Mouse (Mus musculus): Measurements from ENCODE around the gene Mark3. TPM values are rescaled to one million over a fixed set of nuclear protein-coding genes. Genes with fewer than 3 reads are reported as not detected.

Mark3 gene
- polyA plus RNA-seq, 1 experiment from 2014 or later = 58.9 TPM

- Histone ChIP-seq H3K4me3 (ENCODE audit: low read depth, low read length) (peak overlapping the region; percentile 53), H3K27me3 (ENCODE audit: control insufficient read depth, insufficient read depth, low read length) (0 out of 2 replicates have a peak, but pooled peaks cover 6% of the 10 kb centered on the region), H3K4me1 (ENCODE audit: control insufficient read depth, insufficient read depth, low read length) (peaks cover 27% of the 10 kb centered on the region; the same call in 1 of the 2 replicates), H3K9ac (replicated peaks; ENCODE audit: low read depth, low read length) (no peak overlapping the region), H3K36me3 (ENCODE audit: control insufficient read depth, insufficient read depth, low read length) (no peaks in the 10 kb centered on the region), H3K9me3 (ENCODE audit: control insufficient read depth, low read depth, low read length) (no peaks in the 10 kb centered on the region), H3K4me2 (replicated peaks; ENCODE audit: low read depth, low read length) (peak overlapping the region; percentile 93), H3K27ac (ENCODE audit: low read length) (no peak overlapping the region)
- ATAC-seq (ENCODE audit: insufficient number of reproducible peaks, insufficient read depth, low FRiP score, low read depth) = no peak
- WGBS = 59% methylated on average over 8 of the region's 8 CpGs
These were observed 95.6 kb downstream of the Mark3 start for GRCm38 (mm10) chr12:111669961-111670360.

DNA sequence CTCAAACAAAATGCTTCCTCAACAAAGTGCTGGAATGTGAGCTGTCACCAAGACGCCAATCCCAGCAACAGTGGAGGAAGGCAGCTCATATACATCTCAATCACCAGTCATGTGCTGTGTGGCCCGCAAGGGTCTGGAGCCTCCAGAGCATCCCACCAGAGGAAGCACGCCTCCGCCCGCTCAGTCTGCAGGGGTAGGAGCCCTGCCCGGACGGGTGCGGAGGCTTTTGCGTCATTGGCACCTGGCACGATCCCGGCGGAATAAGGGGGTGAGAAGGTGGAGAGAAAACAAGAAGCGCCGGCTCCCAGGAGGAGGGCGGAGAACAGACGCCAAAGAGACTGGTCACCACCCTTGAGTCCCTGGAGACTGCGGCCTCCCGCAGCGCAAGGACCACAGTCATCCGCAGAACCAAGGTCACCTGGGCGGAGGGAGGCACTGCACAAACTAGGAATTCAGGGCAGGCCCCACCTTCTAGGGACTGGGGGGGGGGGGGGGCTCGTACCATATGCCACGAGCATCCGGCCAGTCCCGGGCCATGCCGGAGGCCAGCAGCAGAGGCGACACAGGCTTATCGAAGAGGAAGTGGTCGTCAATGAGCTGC lies 96.1 kb downstream of the Mark3 start:
- Histone ChIP-seq H3K27ac (ENCODE audit: low read length) (no peak overlapping the region), H3K9ac (replicated peaks; ENCODE audit: low read depth, low read length) (peak overlapping the region; percentile 67; the same call in 1 of the 2 replicates), H3K4me2 (replicated peaks; ENCODE audit: low read depth, low read length) (peak overlapping the region; percentile 93), H3K4me1 (ENCODE audit: control insufficient read depth, insufficient read depth, low read length) (peaks cover 26% of the 10 kb centered on the region; the same call in 1 of the 2 replicates), H3K36me3 (ENCODE audit: control insufficient read depth, insufficient read depth, low read length) (no peaks in the 10 kb centered on the region), H3K4me3 (ENCODE audit: low read depth, low read length) (peak overlapping the region; percentile 53), H3K9me3 (ENCODE audit: control insufficient read depth, low read depth, low read length) (no peaks in the 10 kb centered on the region), H3K27me3 (ENCODE audit: control insufficient read depth, insufficient read depth, low read length) (0 out of 2 replicates have a peak, but pooled peaks cover 6% of the 10 kb centered on the region)
- 18% methylated on average over 28 of the region's 29 CpGs for WGBS
- no peak for ATAC-seq (ENCODE audit: insufficient number of reproducible peaks, insufficient read depth, low FRiP score, low read depth)

DNA sequence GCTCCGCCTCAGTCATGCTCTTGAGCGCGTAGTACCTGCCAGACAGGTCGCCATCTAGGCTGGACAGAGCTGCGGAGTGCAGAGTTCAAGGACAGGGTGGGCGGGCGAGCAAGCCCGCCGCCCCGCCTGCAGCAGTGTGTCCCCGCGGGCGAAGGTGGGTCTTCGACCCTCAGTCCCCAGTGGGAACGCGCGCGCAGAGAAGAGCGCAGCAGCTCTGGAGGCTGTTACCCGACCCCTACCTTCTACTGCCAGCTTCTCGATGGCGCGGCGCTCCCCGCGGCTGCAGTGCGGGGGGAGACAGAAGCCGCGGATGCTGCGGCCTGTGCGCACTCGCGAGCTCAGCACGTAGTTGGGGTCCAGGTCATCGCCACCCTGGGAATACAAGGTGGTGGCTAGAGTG lies 96.7 kb downstream of the Mark3 start:
- WGBS = 1% methylated on average over 28 of the region's 35 CpGs
- no peak for ATAC-seq (ENCODE audit: insufficient number of reproducible peaks, insufficient read depth, low FRiP score, low read depth)
- no peaks in the 10 kb centered on the region for H3K36me3 ChIP-seq (ENCODE audit: control insufficient read depth, insufficient read depth, low read length)
- H3K9me3 ChIP-seq (ENCODE audit: control insufficient read depth, low read depth, low read length) = no peaks in the 10 kb centered on the region
- H3K9ac ChIP-seq (replicated peaks; ENCODE audit: low read depth, low read length) = peak overlapping the region; percentile 67; the same call in 1 of the 2 replicates
- peak overlapping the region; percentile 53 for H3K4me3 ChIP-seq (ENCODE audit: low read depth, low read length)
- peaks cover 23% of the 10 kb centered on the region; the same call in 1 of the 2 replicates for H3K4me1 ChIP-seq (ENCODE audit: control insufficient read depth, insufficient read depth, low read length)
- peak overlapping the region; percentile 93 for H3K4me2 ChIP-seq (replicated peaks; ENCODE audit: low read depth, low read length)
- no peak overlapping the region for H3K27ac ChIP-seq (ENCODE audit: low read length)
- 0 out of 2 replicates have a peak, but pooled peaks cover 6% of the 10 kb centered on the region for H3K27me3 ChIP-seq (ENCODE audit: control insufficient read depth, insufficient read depth, low read length)

DNA sequence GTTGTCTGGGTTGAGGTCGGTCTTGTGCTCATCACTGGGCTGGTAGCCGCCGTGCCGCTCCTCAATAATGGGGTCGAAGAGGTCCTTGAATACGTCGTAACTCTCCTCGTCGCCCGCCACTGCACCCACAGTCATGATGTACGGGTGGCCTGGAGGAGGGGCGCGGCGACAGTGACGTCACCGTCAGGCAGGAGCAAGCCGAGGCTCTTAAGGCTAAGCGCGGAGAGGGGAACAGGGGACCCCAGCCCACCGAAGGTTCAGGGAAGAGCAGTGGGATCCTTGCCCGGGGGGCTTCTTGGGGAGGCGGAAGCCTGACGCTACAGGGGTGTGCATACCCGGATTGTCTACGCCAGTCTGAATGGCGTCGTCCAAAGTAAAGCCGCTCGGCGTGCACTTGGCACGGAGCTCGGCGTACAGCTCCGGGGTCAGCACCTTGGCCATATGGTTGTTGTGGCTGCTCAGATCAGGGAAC lies 97.1 kb downstream of the Mark3 start:
- 0 out of 2 replicates have a peak overlapping the region, but pooled peaks have one; percentile 2 for H3K27ac ChIP-seq (ENCODE audit: low read length)
- ATAC-seq (ENCODE audit: insufficient number of reproducible peaks, insufficient read depth, low FRiP score, low read depth) = no peak

DNA sequence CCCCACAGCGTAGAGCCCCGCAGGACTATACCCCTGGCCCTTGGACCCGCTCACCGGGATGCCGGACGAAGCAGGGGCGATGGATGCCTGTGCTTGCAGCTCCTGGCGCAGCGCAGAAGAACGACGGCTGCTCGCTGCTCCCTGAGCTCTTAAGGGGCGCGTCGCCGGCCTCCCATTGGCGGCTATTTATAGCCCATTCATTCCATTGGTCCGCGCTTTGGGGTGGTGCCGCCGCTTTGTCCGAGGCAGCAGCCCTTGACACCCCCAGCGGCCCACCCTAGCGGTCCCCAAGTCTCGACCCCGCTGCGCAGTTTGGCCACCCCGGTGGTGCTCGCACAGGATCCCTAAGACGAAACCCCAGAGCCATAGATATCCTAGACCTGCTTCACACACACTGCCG lies 97.9 kb downstream of the Mark3 start, which contains the start of gene Ckb:
Gene Ckb (minus strand): TSS at position 163 of the 400 bp plus-strand sequence.
- ATAC-seq (ENCODE audit: insufficient number of reproducible peaks, insufficient read depth, low FRiP score, low read depth) = peak; percentile 57; the same call in 1 of the 2 replicates
- Histone ChIP-seq H3K4me2 (replicated peaks; ENCODE audit: low read depth, low read length) (peak within 1 kb of the TSS; percentile 93), H3K4me3 (ENCODE audit: low read depth, low read length) (peak within 1 kb of the TSS; percentile 53), H3K27me3 (ENCODE audit: control insufficient read depth, insufficient read depth, low read length) (0 out of 2 replicates have a peak, but pooled peaks cover 6% of the 10 kb centered on the region), H3K27ac (ENCODE audit: low read length) (0 out of 2 replicates have a peak within 1 kb of the TSS, but pooled peaks have one; percentile 2), H3K9me3 (ENCODE audit: control insufficient read depth, low read depth, low read length) (no peaks in the 10 kb centered on the region), H3K9ac (replicated peaks; ENCODE audit: low read depth, low read length) (peak within 1 kb of the TSS; percentile 67), H3K36me3 (ENCODE audit: control insufficient read depth, insufficient read depth, low read length) (no peaks in the 10 kb centered on the region), H3K4me1 (ENCODE audit: control insufficient read depth, insufficient read depth, low read length) (peaks cover 25% of the 10 kb centered on the region; the same call in 1 of the 2 replicates)
- under 1% methylated on average over 31 of the region's 31 CpGs for WGBS

More for the DNA sequence above, 97.1 kb downstream of the Mark3 start:
- Histone ChIP-seq H3K4me3 (ENCODE audit: low read depth, low read length) (peak overlapping the region; percentile 53), H3K9ac (replicated peaks; ENCODE audit: low read depth, low read length) (peak overlapping the region; percentile 67), H3K4me2 (replicated peaks; ENCODE audit: low read depth, low read length) (peak overlapping the region; percentile 93), H3K27me3 (ENCODE audit: control insufficient read depth, insufficient read depth, low read length) (0 out of 2 replicates have a peak, but pooled peaks cover 6% of the 10 kb centered on the region), H3K9me3 (ENCODE audit: control insufficient read depth, low read depth, low read length) (no peaks in the 10 kb centered on the region), H3K4me1 (ENCODE audit: control insufficient read depth, insufficient read depth, low read length) (peaks cover 23% of the 10 kb centered on the region; the same call in 1 of the 2 replicates), H3K36me3 (ENCODE audit: control insufficient read depth, insufficient read depth, low read length) (no peaks in the 10 kb centered on the region)
- under 1% methylated on average over 34 of the region's 34 CpGs for WGBS

- Histone ChIP-seq H3K27ac (ENCODE audit: low read length) (no peak overlapping the region), H3K9me3 (ENCODE audit: control insufficient read depth, low read depth, low read length) (no peaks in the 10 kb centered on the region), H3K9ac (replicated peaks; ENCODE audit: low read depth, low read length) (no peak overlapping the region), H3K4me2 (replicated peaks; ENCODE audit: low read depth, low read length) (peak overlapping the region; percentile 93), H3K36me3 (ENCODE audit: control insufficient read depth, insufficient read depth, low read length) (no peaks in the 10 kb centered on the region), H3K4me1 (ENCODE audit: control insufficient read depth, insufficient read depth, low read length) (peaks cover 29% of the 10 kb centered on the region; the same call in 1 of the 2 replicates), H3K4me3 (ENCODE audit: low read depth, low read length) (peak overlapping the region; percentile 53), H3K27me3 (ENCODE audit: control insufficient read depth, insufficient read depth, low read length) (0 out of 2 replicates have a peak, but pooled peaks cover 6% of the 10 kb centered on the region)
- 13% methylated on average over 12 of the region's 12 CpGs for WGBS
- ATAC-seq (ENCODE audit: insufficient number of reproducible peaks, insufficient read depth, low FRiP score, low read depth) = no peak
These were observed 98.3 kb downstream of the Mark3 start for GRCm38 (mm10) chr12:111672581-111672980.

GRCm38 (mm10) chr12:111674850-111675486 lies 100.6 kb downstream of the Mark3 start:
- Histone ChIP-seq H3K27me3 (ENCODE audit: control insufficient read depth, insufficient read depth, low read length) (0 out of 2 replicates have a peak, but pooled peaks cover 6% of the 10 kb centered on the region), H3K4me3 (ENCODE audit: low read depth, low read length) (no peak overlapping the region), H3K9me3 (ENCODE audit: control insufficient read depth, low read depth, low read length) (no peaks in the 10 kb centered on the region), H3K4me2 (replicated peaks; ENCODE audit: low read depth, low read length) (no peak overlapping the region), H3K4me1 (ENCODE audit: control insufficient read depth, insufficient read depth, low read length) (peaks cover 22% of the 10 kb centered on the region; the same call in 1 of the 2 replicates), H3K36me3 (ENCODE audit: control insufficient read depth, insufficient read depth, low read length) (no peaks in the 10 kb centered on the region), H3K27ac (ENCODE audit: low read length) (no peak overlapping the region), H3K9ac (replicated peaks; ENCODE audit: low read depth, low read length) (no peak overlapping the region)
- ATAC-seq (ENCODE audit: insufficient number of reproducible peaks, insufficient read depth, low FRiP score, low read depth) = no peak
- 59% methylated on average over 2 of the region's 2 CpGs for WGBS
